Mouse (Mus musculus) neural tube, embryonic 14.5 days (tissue): Measurements from ENCODE around the gene Pim3. TPM values are rescaled to one million over a fixed set of nuclear protein-coding genes. Genes with fewer than 3 reads are reported as not detected.
A peak's percentile ranks its signal among the peaks of the same experiment; 100 is the strongest.

Experiments
- ATAC-seq: fragments of 200-750 bp; cut with Nextera tagmentation; 2 replicates; pipeline ENCODE4 v1.8.0; 2017; ENCODE audit warnings: low read depth, mild to moderate bottlenecking, moderate TSS enrichment, moderate library complexity
- H3K27ac ChIP-seq: fragments of 300-500 bp; sonication (generic); 2 replicates; pipeline ENCODE4 v1.5.1; 2014; ENCODE audit warnings: low read depth, mild to moderate bottlenecking, control low read depth, low read length, moderate library complexity, mixed read lengths
- H3K27me3 ChIP-seq: fragments of 300-500 bp; sonication (generic); 2 replicates; pipeline ENCODE4 v1.6.1; 2014; ENCODE audit warnings: low read length; ENCODE audit not compliant: control insufficient read depth, insufficient read depth
- H3K36me3 ChIP-seq: fragments of 300-500 bp; sonication (generic); 2 replicates; pipeline ENCODE4 v1.6.1; 2014; ENCODE audit warnings: low read length, mixed read lengths; ENCODE audit not compliant: control insufficient read depth, insufficient read depth
- H3K4me1 ChIP-seq: fragments of 300-500 bp; sonication (generic); 2 replicates; pipeline ENCODE4 v1.6.1; 2014; ENCODE audit warnings: low read length; ENCODE audit not compliant: control insufficient read depth, insufficient read depth
- H3K4me2 ChIP-seq: fragments of 300-500 bp; sonication (generic); 2 replicates; pipeline ENCODE4 v1.6.1; 2014; ENCODE audit warnings: mild to moderate bottlenecking, low read depth, low read length, control low read depth
- H3K4me3 ChIP-seq: fragments of 300-500 bp; sonication (generic); 2 replicates; pipeline ENCODE4 v1.5.1; 2014; ENCODE audit warnings: low read depth, low read length, control low read depth, mixed read lengths
- H3K9ac ChIP-seq: fragments of 300-500 bp; sonication (generic); replicated peaks from 2 replicates; pipeline ENCODE4 v1.6.1; 2014; ENCODE audit warnings: low read depth, mild to moderate bottlenecking, control low read depth, low read length, mixed read lengths
- H3K9me3 ChIP-seq: fragments of 300-500 bp; sonication (generic); 2 replicates; pipeline ENCODE4 v1.6.1; 2016; ENCODE audit warnings: low read length; ENCODE audit not compliant: control insufficient read depth
- WGBS: fragments of 180-500 bp; shearing (Covaris S2); extraction: QIAGEN DNeasy Blood & Tissue Kit; methylation state at CpG from one replicate; pipeline ENCODE4 v1.1.7; 2014; 5-methylcytosine and 5-hydroxymethylcytosine counted together
- polyA plus RNA-seq: library from polyadenylated mRNA; unstranded; fragments of >200 nt; fragmentation: Nextera tagmentation; extraction: Ambion mirVana; gene quantifications from 2 replicates; pipeline ENCODE4 v1.2.1, GENCODE M21; 2014

Pim3 gene
- polyA plus RNA-seq, 1 experiment from 2014 or later: 45.7 TPM

GRCm38 (mm10) chr15:88860781-88861180 is 1.2 kb upstream of the Pim3 start:
- WGBS: 89% methylated on average over 3 of the region's 3 CpGs
- no peaks in the 10 kb centered on the region for H3K9me3 ChIP-seq
- no peak overlapping the region for H3K9ac ChIP-seq
- peaks cover 11% of the 10 kb centered on the region; the same call in 1 of the 2 replicates for H3K36me3 ChIP-seq
- H3K27me3 ChIP-seq: no peaks in the 10 kb centered on the region
- peaks cover 20% of the 10 kb centered on the region for H3K4me1 ChIP-seq
- no peak overlapping the region for H3K4me3 ChIP-seq
- H3K4me2 ChIP-seq: no peak overlapping the region
- no peak overlapping the region for H3K27ac ChIP-seq
- ATAC-seq: no peak

GRCm38 (mm10) chr15:88862881-88863694 is 1.1 kb downstream of the Pim3 start:
- ATAC-seq: peak; percentile 3; the same call in 1 of the 2 replicates

GRCm38 (mm10) chr15:88863695-88864231 is 1.8 kb downstream of the Pim3 start:
- Histone ChIP-seq H3K36me3 (peaks cover 11% of the 10 kb centered on the region; the same call in 1 of the 2 replicates), H3K4me3 (peak overlapping the region; percentile 98), H3K27me3 (no peaks in the 10 kb centered on the region), H3K4me2 (peak overlapping the region; percentile 60), H3K9ac (peak overlapping the region; percentile 81), H3K4me1 (peaks cover 20% of the 10 kb centered on the region), H3K9me3 (no peaks in the 10 kb centered on the region), H3K27ac (peak overlapping the region; percentile 98)
- ATAC-seq: peak; percentile 72
- WGBS: under 1% methylated on average over 36 of the region's 39 CpGs

More at GRCm38 (mm10) chr15:88862881-88863694, 1.1 kb downstream of the Pim3 start:
- Histone ChIP-seq H3K9me3 (no peaks in the 10 kb centered on the region), H3K4me3 (peak overlapping the region; percentile 98), H3K27me3 (no peaks in the 10 kb centered on the region), H3K9ac (peak overlapping the region; percentile 81), H3K4me2 (peak overlapping the region; percentile 60), H3K27ac (peak overlapping the region; percentile 98), H3K4me1 (peaks cover 20% of the 10 kb centered on the region), H3K36me3 (peaks cover 11% of the 10 kb centered on the region; the same call in 1 of the 2 replicates)
- WGBS: under 1% methylated on average over 93 of the region's 98 CpGs

GRCm38 (mm10) chr15:88864270-88865030 is 2.5 kb downstream of the Pim3 start:
- H3K27me3 ChIP-seq: no peaks in the 10 kb centered on the region
- H3K27ac ChIP-seq: peak overlapping the region; percentile 98
- H3K4me3 ChIP-seq: peak overlapping the region; percentile 98
- ATAC-seq: 0 out of 2 replicates have a peak, but pooled peaks have one; percentile 13
- peaks cover 11% of the 10 kb centered on the region; the same call in 1 of the 2 replicates for H3K36me3 ChIP-seq
- H3K4me2 ChIP-seq: peak overlapping the region; percentile 60
- 51% methylated on average over 22 of the region's 22 CpGs for WGBS
- H3K9ac ChIP-seq: peak overlapping the region; percentile 81
- peaks cover 20% of the 10 kb centered on the region for H3K4me1 ChIP-seq
- no peaks in the 10 kb centered on the region for H3K9me3 ChIP-seq

- WGBS: 83% methylated on average over 14 of the region's 14 CpGs
- Histone ChIP-seq H3K4me3 (no peak overlapping the region), H3K9ac (no peak overlapping the region)
These were observed 3.1 kb downstream of the Pim3 start for GRCm38 (mm10) chr15:88865061-88865460.

GRCm38 (mm10) chr15:88865888-88866695 is 4.1 kb downstream of the Pim3 start:
- Histone ChIP-seq H3K27ac (no peak overlapping the region), H3K27me3 (no peaks in the 10 kb centered on the region), H3K4me3 (no peak overlapping the region), H3K4me1 (peaks cover 20% of the 10 kb centered on the region), H3K9me3 (no peaks in the 10 kb centered on the region), H3K4me2 (no peak overlapping the region), H3K9ac (no peak overlapping the region), H3K36me3 (peaks cover 11% of the 10 kb centered on the region; the same call in 1 of the 2 replicates)
- 90% methylated on average over 4 of the region's 4 CpGs for WGBS
- no peak for ATAC-seq

More at GRCm38 (mm10) chr15:88865061-88865460, 3.1 kb downstream of the Pim3 start:
- Histone ChIP-seq H3K27ac (no peak overlapping the region), H3K4me2 (peak overlapping the region; percentile 60; the same call in 1 of the 2 replicates), H3K36me3 (peaks cover 11% of the 10 kb centered on the region; the same call in 1 of the 2 replicates), H3K4me1 (peaks cover 20% of the 10 kb centered on the region), H3K27me3 (no peaks in the 10 kb centered on the region), H3K9me3 (no peaks in the 10 kb centered on the region)
- no peak for ATAC-seq

- Histone ChIP-seq H3K4me2 (no peak overlapping the region), H3K4me1 (peaks cover 17% of the 10 kb centered on the region)
- 62% methylated on average over 7 of the region's 7 CpGs for WGBS
These were observed 5.0 kb downstream of the Pim3 start for GRCm38 (mm10) chr15:88866934-88867356.

GRCm38 (mm10) chr15:88867368-88868023 is 5.5 kb downstream of the Pim3 start:
- Histone ChIP-seq H3K27me3 (no peaks in the 10 kb centered on the region), H3K4me1 (peaks cover 17% of the 10 kb centered on the region), H3K27ac (no peak overlapping the region), H3K4me3 (no peak overlapping the region), H3K36me3 (peaks cover 11% of the 10 kb centered on the region; the same call in 1 of the 2 replicates), H3K9ac (no peak overlapping the region), H3K4me2 (no peak overlapping the region), H3K9me3 (no peaks in the 10 kb centered on the region)
- ATAC-seq: no peak
- WGBS: 49% methylated on average over 5 of the region's 5 CpGs

More at GRCm38 (mm10) chr15:88866934-88867356, 5.0 kb downstream of the Pim3 start:
- Histone ChIP-seq H3K27me3 (no peaks in the 10 kb centered on the region), H3K36me3 (peaks cover 11% of the 10 kb centered on the region; the same call in 1 of the 2 replicates), H3K9me3 (no peaks in the 10 kb centered on the region), H3K9ac (no peak overlapping the region), H3K4me3 (no peak overlapping the region), H3K27ac (no peak overlapping the region)
- ATAC-seq: no peak
